Mouse (Mus musculus) layer of hippocampus, adult 9-11 months (tissue): ENCODE results near the gene Lingo3.
"Not testable (repeated sequence)": the region's sequence is repeated elsewhere in the genome, so short reads cannot be mapped to it uniquely, and the experiment has no call there.

Experiments
- DNase-seq: peaks from one replicate; pipeline ENCODE4 v3.0.0; 2022

Gene Lingo3

GRCm38 (mm10) chr10:80843087-80843930 is 530 bp downstream of the Lingo3 start:
- DNase-seq = no peak

- DNase-seq = no peak
Measured at GRCm38 (mm10) chr10:80842334-80842733, 1.5 kb downstream of the Lingo3 start.

DNA sequence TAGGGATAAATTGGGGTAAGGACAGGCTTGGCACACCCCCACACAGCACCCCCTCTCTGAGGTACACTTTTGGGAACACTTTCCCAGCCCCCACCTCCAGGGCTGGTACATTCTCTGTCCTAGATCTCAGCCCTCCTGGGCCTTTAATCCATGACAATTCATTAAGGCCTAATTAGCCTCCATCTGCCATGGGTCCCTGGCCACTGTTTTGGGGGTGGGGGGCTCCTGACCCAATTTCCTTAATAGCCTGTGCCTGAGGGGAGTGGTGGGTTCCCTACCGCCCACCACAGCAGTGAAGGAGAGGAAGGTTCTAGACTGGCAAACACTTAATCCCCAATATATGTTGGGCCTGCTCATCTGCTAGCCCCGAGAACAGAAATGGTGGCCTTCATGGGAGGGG is 2.2 kb downstream of the Lingo3 start:
- no peak for DNase-seq

GRCm38 (mm10) chr10:80839848-80840247 is 4.0 kb downstream of the Lingo3 start:
- DNase-seq = no peak

GRCm38 (mm10) chr10:80838346-80838912 is 5.4 kb downstream of the Lingo3 start:
- DNase-seq = no peak

DNA sequence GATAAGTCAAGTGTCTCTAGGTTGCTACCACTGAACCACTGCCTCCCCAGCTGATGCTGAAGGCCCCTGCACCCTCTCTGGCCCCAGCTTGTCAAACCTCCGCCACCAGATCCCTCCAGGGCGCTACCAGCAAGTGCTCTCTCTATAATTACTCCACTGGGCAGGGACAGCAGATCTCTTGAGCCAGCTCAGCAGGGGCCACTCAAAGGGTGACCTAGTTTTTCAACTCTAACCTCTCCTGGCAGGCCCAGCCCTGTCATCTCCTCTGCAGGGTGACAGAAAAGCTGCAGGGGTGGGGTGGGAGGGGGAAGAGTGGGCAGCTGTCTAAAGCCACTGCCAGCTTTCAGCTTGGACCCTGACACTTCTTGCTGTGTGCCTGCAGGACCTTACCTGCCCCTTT is 6.0 kb downstream of the Lingo3 start:
- DNase-seq = no peak

GRCm38 (mm10) chr10:80836949-80837379 is 6.9 kb downstream of the Lingo3 start:
- no peak for DNase-seq

DNA sequence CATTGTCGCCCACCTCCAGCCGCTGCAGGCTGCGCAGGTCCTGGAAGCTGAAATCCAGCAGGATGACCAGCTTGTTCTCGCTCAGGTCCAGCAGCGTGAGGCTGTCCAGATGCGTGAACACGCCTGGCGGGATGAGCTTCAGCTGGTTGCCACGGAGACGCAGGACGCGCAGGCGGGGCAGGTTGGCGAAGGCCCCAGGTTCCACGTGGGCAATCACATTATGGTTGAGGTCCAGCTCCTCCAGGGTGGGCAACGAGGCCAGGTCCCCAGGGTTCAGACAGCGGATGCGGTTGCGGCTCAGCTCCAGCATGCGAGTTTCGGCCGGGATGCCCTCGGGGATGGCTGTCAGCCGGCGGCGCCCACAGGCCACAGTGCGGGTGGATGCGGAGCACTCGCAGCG is 8.2 kb downstream of the Lingo3 start:
- DNase-seq = no peak

DNA sequence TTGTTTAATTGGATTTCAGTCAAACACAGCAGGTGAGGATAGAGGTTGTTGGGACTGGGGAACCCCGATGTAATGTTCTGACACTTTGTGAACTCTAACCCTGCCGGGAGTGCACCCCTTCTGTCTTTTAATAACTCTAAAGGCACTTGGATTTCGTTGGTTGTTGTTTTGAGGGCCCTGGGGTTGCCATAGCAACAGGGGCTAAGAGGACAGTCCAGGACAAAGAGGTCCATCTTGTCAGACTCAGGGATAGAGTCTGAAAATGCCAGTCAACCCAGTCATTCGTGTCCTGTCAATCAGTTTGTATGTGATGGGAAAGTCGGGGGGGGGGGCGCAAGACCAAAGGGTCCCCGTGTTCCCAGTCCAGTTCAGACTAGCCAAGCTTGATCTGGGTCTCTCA is 11.0 kb downstream of the Lingo3 start:
- DNase-seq = no peak

- DNase-seq = no peak
Measured at GRCm38 (mm10) chr10:80831136-80831535, 12.7 kb downstream of the Lingo3 start.

GRCm38 (mm10) chr10:80829359-80830278 is 14.2 kb downstream of the Lingo3 start:
- DNase-seq = no peak

GRCm38 (mm10) chr10:80828587-80828986 is 15.3 kb downstream of the Lingo3 start:
- not testable (repeated sequence) for DNase-seq

DNA sequence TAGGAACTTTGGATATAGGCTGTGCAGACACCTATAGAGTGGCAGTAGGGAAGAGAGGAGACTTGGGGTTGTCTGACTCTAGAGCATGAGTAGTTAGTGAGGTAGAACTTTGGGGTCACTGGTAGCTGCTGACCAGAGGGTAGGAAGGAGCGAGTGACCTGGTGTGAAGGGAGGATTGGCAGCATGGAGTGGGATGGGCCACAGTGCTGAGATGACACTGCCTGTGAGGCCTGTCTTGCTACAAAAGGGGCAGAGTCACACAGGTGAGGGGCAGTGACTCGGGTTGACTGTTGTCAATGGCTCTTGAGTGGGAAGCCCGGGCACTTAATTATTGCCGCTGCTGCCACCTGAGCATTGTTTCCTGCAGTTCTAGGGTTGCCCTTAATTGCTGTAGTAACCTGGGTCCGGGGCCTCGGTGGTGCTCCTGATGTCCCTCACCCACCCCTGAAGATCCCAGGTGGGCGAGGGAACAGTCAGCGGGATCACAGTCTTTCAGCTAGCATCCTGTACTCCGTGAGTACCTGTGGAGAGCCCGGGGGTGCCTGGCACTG is 15.9 kb downstream of the Lingo3 start:
- no peak for DNase-seq

- no peak for DNase-seq
Measured at GRCm38 (mm10) chr10:80827063-80827869, 16.6 kb downstream of the Lingo3 start.

- DNase-seq = peak; percentile 100
Measured at GRCm38 (mm10) chr10:80826151-80827062, 17.4 kb downstream of the Lingo3 start, which contains the start of gene Oaz1. Gene Oaz1, plus strand, starts transcription at chr10:80826656.

DNA sequence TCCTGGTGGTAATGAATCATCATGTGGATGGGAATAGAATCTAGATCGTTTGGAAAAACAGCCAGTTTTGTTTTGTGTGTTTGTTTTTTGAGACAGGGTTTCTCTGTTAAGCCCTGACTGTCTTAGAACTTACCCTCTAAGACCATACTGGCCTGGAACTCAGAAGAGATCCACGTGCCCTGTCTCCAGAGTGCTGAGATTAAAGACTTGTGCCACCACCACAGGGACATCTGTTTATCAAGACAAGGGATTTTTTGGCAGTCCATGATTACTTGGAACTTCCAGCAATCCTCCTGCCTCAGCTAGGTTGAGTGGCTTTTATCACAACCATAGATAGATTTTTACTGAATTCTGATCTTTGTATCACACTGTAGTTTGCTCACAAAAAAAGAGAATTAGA is 19.0 kb downstream of the Lingo3 start:
- DNase-seq = no peak

DNA sequence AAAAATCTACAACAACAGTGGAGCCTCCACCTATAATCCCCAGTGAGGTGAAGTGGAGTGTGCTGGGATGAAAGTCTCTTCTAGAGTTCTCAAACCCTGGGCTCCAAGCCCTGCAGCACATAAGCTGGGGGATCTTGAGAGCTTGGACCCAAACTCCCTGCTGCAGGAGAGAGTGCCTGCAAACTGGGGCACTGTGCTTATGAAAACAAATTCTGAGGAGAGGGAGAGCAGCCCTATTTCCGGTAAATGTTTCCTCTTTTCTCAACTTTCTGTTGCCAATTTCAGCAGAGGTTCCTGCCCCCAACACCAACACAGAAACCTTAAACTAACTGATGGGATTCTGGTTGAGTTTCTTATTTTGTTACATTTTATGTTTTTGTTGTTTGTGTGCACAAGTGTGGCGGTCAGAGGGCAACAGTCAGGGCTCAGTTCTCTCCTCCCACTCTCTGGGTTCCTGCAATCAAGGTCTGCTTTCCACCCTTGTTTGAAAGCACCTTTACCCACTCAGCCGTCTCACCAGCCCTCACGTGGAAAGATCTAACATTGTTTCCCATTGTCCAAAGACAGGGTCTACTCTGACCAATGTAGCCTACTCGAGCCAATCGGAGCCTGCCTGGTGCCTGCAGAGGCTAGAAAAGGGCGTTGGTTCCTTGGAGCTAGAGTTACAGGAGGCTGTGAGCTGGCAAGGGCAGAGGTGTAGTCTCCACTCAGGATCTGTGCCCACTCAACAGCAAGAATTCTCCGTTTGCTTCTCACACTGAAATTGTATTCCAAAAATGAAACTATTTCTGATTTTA is 19.8 kb downstream of the Lingo3 start:
- DNase-seq = no peak

- DNase-seq = no peak
Measured at GRCm38 (mm10) chr10:80823316-80823715, 20.5 kb downstream of the Lingo3 start.

DNA sequence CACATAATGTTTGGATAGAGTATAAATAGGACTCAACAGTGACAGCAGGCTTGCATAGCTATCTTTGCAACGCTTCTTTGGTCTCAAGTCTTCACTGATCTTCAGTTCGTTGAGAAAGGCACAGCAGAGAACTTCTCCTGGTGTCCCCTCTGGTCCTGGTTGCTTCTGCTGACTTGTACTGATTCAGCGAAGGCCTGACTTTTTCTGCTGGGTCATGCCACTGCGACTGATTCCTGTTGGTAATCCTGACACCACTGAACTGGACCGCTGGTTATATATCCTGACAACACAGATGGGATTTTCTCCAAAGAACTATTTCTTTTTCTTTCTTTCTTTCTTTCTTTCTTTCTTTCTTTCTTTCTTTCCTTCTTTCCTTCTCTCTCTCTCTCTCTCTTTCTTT is 21.3 kb downstream of the Lingo3 start:
- DNase-seq = no peak

DNA sequence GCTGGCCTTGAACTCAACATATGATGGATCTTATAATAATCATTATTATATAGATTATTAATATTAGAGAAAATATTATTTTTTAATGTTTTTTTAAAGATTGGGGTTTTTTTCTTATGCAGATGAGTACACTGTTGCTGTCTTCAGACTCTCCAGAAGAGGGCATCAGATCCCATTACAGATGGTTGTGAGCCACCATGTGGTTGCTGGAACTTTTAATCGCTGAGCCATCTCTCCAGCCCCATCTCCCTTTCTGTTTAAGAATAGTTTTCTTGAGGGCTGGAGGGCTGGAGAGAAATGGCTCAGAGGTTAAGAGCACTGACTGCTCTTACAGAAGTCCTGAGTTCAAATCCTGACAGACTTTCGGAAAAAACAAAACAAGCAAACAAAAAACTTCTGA is 21.8 kb downstream of the Lingo3 start:
- no peak for DNase-seq
